Mouse (Mus musculus): Measurements from ENCODE around the gene 5730596B20Rik. TPM values are rescaled to one million over a fixed set of nuclear protein-coding genes. Genes with fewer than 3 reads are reported as not detected.

The 5730596B20Rik gene
- polyA plus RNA-seq, 1 experiment from 2014 or later = not detected

DNA sequence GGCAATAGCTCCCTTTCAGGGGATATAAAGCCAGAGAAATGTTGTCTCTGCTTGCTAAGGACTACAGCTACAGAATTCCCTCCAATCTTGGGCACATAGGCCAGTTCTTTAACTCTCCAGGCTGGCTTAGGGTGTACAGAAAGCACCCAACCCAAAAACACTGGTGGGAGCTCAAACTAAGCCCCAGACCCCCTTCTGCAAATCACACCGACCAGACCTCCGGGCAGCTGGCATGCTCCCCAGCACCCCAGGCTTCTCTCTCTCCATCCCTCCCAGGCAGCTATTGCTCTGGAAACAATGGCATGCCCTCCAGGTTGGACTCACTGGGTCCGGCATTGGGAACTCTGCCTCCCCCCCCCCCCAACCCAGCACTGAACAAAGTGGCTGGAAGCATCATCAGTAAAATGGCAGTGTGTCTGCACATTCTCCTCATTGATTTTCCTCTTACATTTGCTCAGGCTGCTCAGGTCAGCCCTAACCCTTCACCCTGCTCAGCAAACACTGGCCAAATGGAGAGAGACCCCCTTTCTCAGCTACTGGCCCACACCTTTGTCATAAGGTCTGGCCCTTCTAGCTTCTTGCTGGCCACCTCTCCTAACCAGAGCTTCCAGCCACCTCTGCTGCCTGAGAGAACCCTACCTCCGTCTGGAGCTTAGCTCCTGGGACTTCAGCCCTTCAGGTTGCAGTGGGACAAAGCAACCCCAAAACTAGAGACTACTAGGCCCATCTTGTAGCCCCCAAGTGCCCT lies 1.8 kb downstream of the 5730596B20Rik start:
- DNase-seq (no peak), ATAC-seq (ENCODE audit: low FRiP score, low TSS enrichment) (no peak)
- WGBS = 1% methylated on average over 4 of the region's 4 CpGs
- H3K36me3 ChIP-seq (ENCODE audit: control insufficient read depth, insufficient read depth, low read length) = no peaks in the 10 kb centered on the region
- no peak overlapping the region for H3K27ac ChIP-seq (replicated peaks; ENCODE audit: low read depth, low read length)
- no peaks in the 10 kb centered on the region for H3K9me3 ChIP-seq (ENCODE audit: control insufficient read depth, low read length)
- peaks cover 99% of the 10 kb centered on the region for H3K27me3 ChIP-seq (ENCODE audit: control insufficient read depth, insufficient read depth, low read length)
- no peaks in the 10 kb centered on the region for H3K4me1 ChIP-seq (ENCODE audit: control insufficient read depth, insufficient read depth, low read length)
- no peak overlapping the region for H3K4me3 ChIP-seq (replicated peaks; ENCODE audit: low read depth, low read length)
- H3K9ac ChIP-seq (replicated peaks; ENCODE audit: low read length) = no peak overlapping the region
- H3K4me2 ChIP-seq (ENCODE audit: low read length) = no peak overlapping the region

DNA sequence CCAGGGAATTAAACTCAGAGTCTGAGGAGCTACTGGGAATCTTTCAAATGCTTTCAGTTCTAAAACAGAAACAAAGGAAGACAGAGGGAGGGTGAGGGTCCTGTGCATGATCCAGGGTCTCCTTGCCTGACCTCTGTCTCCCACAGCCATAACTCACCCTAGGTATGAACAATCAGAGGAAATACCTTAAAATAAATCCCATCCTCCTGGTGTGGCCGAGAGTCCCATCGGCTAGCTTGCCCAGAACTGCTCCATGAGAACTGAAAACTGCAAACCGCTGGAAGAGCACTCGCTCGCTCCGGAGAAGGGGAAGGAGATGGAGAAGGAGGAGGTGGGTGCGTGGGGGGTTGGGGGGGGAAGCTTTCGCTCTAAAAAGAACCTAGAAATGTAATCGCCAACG lies 2.4 kb downstream of the 5730596B20Rik start:
- no peaks in the 10 kb centered on the region for H3K9me3 ChIP-seq (ENCODE audit: control insufficient read depth, low read length)
- H3K27ac ChIP-seq (replicated peaks; ENCODE audit: low read depth, low read length) = no peak overlapping the region
- DNase-seq (no peak), ATAC-seq (ENCODE audit: low FRiP score, low TSS enrichment) (no peak)
- no peak overlapping the region for H3K4me3 ChIP-seq (replicated peaks; ENCODE audit: low read depth, low read length)
- no peak overlapping the region for H3K4me2 ChIP-seq (ENCODE audit: low read length)
- H3K9ac ChIP-seq (replicated peaks; ENCODE audit: low read length) = no peak overlapping the region
- WGBS = under 1% methylated on average over 10 of the region's 10 CpGs
- no peaks in the 10 kb centered on the region for H3K4me1 ChIP-seq (ENCODE audit: control insufficient read depth, insufficient read depth, low read length)
- peaks cover 100% of the 10 kb centered on the region for H3K27me3 ChIP-seq (ENCODE audit: control insufficient read depth, insufficient read depth, low read length)
- no peaks in the 10 kb centered on the region for H3K36me3 ChIP-seq (ENCODE audit: control insufficient read depth, insufficient read depth, low read length)

DNA sequence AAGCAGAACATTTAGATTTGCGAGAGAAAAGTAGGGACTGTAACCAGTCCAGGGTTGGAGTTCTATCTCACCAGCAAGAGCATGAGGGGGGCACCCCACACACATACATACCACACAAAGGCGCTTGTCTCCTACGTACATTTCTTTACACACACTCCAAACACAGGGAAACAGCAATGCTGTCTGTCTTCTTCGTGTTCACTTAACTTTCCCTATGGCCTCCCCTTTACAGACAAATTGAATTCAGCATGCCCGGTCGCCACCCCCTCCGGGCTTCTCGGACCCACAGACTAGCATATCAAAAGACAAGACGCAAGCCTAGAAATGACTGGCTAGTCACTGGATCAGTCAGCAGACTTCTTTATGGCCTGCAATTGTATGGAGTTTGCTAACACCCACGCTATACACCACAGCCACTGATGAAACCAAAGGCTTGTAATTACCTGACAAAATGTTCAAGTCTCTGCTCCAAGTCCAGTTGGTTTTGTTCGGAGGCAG lies 3.0 kb downstream of the 5730596B20Rik start:
- no peaks in the 10 kb centered on the region for H3K9me3 ChIP-seq (ENCODE audit: control insufficient read depth, low read length)
- DNase-seq = no peak
- no peaks in the 10 kb centered on the region for H3K4me1 ChIP-seq (ENCODE audit: control insufficient read depth, insufficient read depth, low read length)
- H3K36me3 ChIP-seq (ENCODE audit: control insufficient read depth, insufficient read depth, low read length) = no peaks in the 10 kb centered on the region
- H3K27me3 ChIP-seq (ENCODE audit: control insufficient read depth, insufficient read depth, low read length) = peaks cover 100% of the 10 kb centered on the region
- H3K9ac ChIP-seq (replicated peaks; ENCODE audit: low read length) = no peak overlapping the region
- no peak overlapping the region for H3K4me2 ChIP-seq (ENCODE audit: low read length)
- WGBS = 2% methylated on average over 11 of the region's 11 CpGs
- H3K4me3 ChIP-seq (replicated peaks; ENCODE audit: low read depth, low read length) = no peak overlapping the region
- H3K27ac ChIP-seq (replicated peaks; ENCODE audit: low read depth, low read length) = no peak overlapping the region
- no peak for ATAC-seq (ENCODE audit: low FRiP score, low TSS enrichment)

DNA sequence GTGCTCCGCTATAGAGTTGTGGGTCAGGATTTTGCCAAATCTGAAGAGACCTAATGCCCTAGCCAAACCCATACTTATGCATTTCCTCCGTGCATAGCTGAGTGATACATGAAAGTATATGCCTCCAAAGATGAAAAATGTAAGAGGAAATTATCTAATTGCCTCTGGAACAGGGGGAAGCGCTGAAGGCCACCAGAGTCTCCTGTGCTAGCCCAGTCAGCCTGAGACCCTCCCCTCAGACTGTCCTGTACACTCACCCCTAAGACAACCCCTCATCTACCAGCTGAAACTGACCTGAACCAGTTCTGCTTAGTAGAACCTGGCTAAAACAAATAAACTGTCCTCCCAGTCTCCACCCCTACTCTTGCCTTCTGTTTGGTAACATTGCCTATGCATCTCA lies 3.4 kb downstream of the 5730596B20Rik start:
- no peak overlapping the region for H3K27ac ChIP-seq (replicated peaks; ENCODE audit: low read depth, low read length)
- H3K36me3 ChIP-seq (ENCODE audit: control insufficient read depth, insufficient read depth, low read length) = no peaks in the 10 kb centered on the region
- 7% methylated on average over 3 of the region's 3 CpGs for WGBS

DNA sequence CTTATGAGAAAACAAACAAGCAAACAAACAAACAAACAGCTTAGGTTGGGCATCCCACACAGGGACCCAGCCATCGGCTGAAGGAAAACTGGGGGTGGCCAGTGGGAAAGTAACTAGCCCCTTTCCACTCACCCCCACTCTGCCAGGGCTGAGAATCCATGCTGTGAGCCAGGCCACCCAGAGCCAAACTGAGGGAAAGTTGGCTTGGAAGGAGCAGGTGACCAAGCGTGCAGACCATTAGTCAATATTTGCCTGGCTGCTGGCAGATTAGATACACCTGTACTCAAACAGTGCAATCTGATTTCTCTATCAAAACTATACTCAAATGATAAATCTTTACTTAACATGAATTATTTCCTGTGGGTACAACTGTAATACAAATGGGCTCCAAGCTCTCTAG lies 4.7 kb downstream of the 5730596B20Rik start:
- DNase-seq (no peak), ATAC-seq (ENCODE audit: low FRiP score, low TSS enrichment) (no peak)
- H3K4me1 ChIP-seq (ENCODE audit: control insufficient read depth, insufficient read depth, low read length) = no peaks in the 10 kb centered on the region
- H3K9me3 ChIP-seq (ENCODE audit: control insufficient read depth, low read length) = no peaks in the 10 kb centered on the region
- no peaks in the 10 kb centered on the region for H3K36me3 ChIP-seq (ENCODE audit: control insufficient read depth, insufficient read depth, low read length)
- H3K4me2 ChIP-seq (ENCODE audit: low read length) = no peak overlapping the region
- H3K27ac ChIP-seq (replicated peaks; ENCODE audit: low read depth, low read length) = no peak overlapping the region
- peaks cover 100% of the 10 kb centered on the region for H3K27me3 ChIP-seq (ENCODE audit: control insufficient read depth, insufficient read depth, low read length)
- WGBS = 23% methylated on average over 2 of the region's 2 CpGs
- H3K4me3 ChIP-seq (replicated peaks; ENCODE audit: low read depth, low read length) = no peak overlapping the region
- H3K9ac ChIP-seq (replicated peaks; ENCODE audit: low read length) = no peak overlapping the region

More for the DNA sequence above, 3.4 kb downstream of the 5730596B20Rik start:
- H3K27me3 ChIP-seq (ENCODE audit: control insufficient read depth, insufficient read depth, low read length) = peaks cover 100% of the 10 kb centered on the region
- H3K9ac ChIP-seq (replicated peaks; ENCODE audit: low read length) = no peak overlapping the region
- H3K4me2 ChIP-seq (ENCODE audit: low read length) = no peak overlapping the region
- H3K4me1 ChIP-seq (ENCODE audit: control insufficient read depth, insufficient read depth, low read length) = no peaks in the 10 kb centered on the region
- no peak for DNase-seq
- no peak overlapping the region for H3K4me3 ChIP-seq (replicated peaks; ENCODE audit: low read depth, low read length)
- ATAC-seq (ENCODE audit: low FRiP score, low TSS enrichment) = no peak
- H3K9me3 ChIP-seq (ENCODE audit: control insufficient read depth, low read length) = no peaks in the 10 kb centered on the region

DNA sequence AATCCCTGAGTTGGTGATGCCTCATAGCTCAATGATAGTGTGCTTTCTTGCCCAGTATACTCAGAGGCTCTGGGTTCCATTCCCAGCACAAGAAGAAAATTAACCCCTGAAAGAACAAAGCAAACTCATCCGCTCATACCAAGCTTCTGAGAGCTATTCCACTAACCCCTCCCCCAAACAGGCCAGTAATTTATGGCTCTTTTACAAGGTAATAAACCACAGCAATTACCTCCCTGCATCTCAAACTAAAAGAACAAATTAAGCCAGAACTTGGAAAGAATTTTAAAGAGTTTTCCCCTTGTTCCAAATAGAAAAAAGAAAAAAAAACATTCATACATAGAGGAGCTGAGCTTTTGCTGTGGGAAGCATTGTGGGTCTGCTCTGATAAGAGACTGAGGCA lies 5.5 kb downstream of the 5730596B20Rik start:
- no peak overlapping the region for H3K27ac ChIP-seq (replicated peaks; ENCODE audit: low read depth, low read length)

DNA sequence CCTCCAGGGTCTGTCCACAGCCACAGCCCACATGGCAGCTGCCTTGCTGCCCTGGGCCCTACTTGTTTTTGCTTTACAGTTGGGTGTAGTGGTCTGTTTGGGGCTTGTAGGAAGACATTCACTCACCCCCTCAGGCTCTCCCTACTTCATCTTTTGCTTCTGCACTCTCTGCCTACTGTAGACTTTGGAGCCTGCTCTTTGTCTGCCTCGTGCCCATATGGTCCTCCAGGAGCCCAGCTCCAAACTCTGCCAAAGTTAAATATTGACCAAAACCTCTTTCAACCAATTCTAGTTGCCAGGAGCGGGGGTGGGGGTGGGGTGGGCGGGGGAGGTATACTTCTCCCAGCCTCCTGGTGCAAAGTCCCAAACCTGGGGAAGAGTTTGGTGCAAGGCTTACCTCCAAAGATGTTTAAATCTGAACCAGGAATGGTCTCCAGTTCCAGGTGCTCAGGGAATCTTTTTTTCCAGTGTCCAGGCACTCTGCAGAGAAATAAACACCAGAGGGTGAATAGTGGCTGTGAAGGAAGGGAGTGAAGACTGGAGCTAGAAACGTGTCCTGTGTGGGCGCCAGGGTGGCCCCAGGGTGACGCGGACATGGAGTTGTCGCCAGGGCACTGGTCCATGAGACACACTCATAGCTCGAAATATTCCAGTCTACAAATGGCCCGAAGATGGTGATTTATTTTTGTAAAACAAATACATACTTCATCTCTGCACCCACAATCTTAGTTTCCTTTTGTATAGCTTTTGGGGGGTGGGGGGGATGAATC lies 6.2 kb downstream of the 5730596B20Rik start:
- no peaks in the 10 kb centered on the region for H3K4me1 ChIP-seq (ENCODE audit: control insufficient read depth, insufficient read depth, low read length)
- no peak overlapping the region for H3K9ac ChIP-seq (replicated peaks; ENCODE audit: low read length)
- no peaks in the 10 kb centered on the region for H3K9me3 ChIP-seq (ENCODE audit: control insufficient read depth, low read length)
- no peak overlapping the region for H3K4me3 ChIP-seq (replicated peaks; ENCODE audit: low read depth, low read length)
- 9% methylated on average over 10 of the region's 10 CpGs for WGBS
- no peak overlapping the region for H3K27ac ChIP-seq (replicated peaks; ENCODE audit: low read depth, low read length)
- no peaks in the 10 kb centered on the region for H3K36me3 ChIP-seq (ENCODE audit: control insufficient read depth, insufficient read depth, low read length)
- no peak overlapping the region for H3K4me2 ChIP-seq (ENCODE audit: low read length)
- peaks cover 100% of the 10 kb centered on the region for H3K27me3 ChIP-seq (ENCODE audit: control insufficient read depth, insufficient read depth, low read length)
- DNase-seq (no peak), ATAC-seq (ENCODE audit: low FRiP score, low TSS enrichment) (no peak)

More for the DNA sequence above, 5.5 kb downstream of the 5730596B20Rik start:
- Histone ChIP-seq H3K36me3 (ENCODE audit: control insufficient read depth, insufficient read depth, low read length) (no peaks in the 10 kb centered on the region), H3K27me3 (ENCODE audit: control insufficient read depth, insufficient read depth, low read length) (peaks cover 100% of the 10 kb centered on the region), H3K4me1 (ENCODE audit: control insufficient read depth, insufficient read depth, low read length) (no peaks in the 10 kb centered on the region), H3K9ac (replicated peaks; ENCODE audit: low read length) (no peak overlapping the region), H3K9me3 (ENCODE audit: control insufficient read depth, low read length) (no peaks in the 10 kb centered on the region), H3K4me3 (replicated peaks; ENCODE audit: low read depth, low read length) (no peak overlapping the region), H3K4me2 (ENCODE audit: low read length) (no peak overlapping the region)
- 0% methylated on average over 1 of the region's 1 CpGs for WGBS
- DNase-seq (no peak), ATAC-seq (ENCODE audit: low FRiP score, low TSS enrichment) (no peak)

DNA sequence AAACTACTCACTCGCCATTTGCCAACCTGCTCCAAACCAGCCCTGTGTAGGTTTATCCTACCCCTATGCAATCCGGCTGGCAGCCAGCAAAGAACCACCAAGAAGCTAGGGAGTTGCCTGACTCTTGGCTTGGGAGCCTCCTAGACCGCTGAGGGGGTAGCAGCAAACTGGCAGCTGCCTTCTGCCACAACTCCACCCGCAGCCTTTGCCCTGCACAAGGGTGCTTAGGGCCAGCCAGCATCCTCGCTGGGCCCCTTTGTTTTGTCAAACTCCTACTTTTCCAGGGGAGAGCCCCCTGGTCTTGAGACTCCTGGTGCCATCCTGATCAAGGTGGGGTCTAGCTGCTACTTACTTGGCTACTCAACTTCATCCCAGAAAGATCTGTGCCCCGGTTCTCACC lies 7.4 kb downstream of the 5730596B20Rik start:
- no peaks in the 10 kb centered on the region for H3K4me1 ChIP-seq (ENCODE audit: control insufficient read depth, insufficient read depth, low read length)
- no peak overlapping the region for H3K4me3 ChIP-seq (replicated peaks; ENCODE audit: low read depth, low read length)
- 0% methylated on average over 6 of the region's 6 CpGs for WGBS
- peaks cover 100% of the 10 kb centered on the region for H3K27me3 ChIP-seq (ENCODE audit: control insufficient read depth, insufficient read depth, low read length)
- H3K9ac ChIP-seq (replicated peaks; ENCODE audit: low read length) = no peak overlapping the region
- DNase-seq (no peak), ATAC-seq (ENCODE audit: low FRiP score, low TSS enrichment) (no peak)
- no peak overlapping the region for H3K27ac ChIP-seq (replicated peaks; ENCODE audit: low read depth, low read length)
- no peaks in the 10 kb centered on the region for H3K36me3 ChIP-seq (ENCODE audit: control insufficient read depth, insufficient read depth, low read length)
- H3K9me3 ChIP-seq (ENCODE audit: control insufficient read depth, low read length) = no peaks in the 10 kb centered on the region
- no peak overlapping the region for H3K4me2 ChIP-seq (ENCODE audit: low read length)
